Mouse (Mus musculus) right cerebral cortex, adult 18-20 months (tissue): Measurements from ENCODE around the gene Snrnp40.

Experiments
- DNase-seq: peaks from one replicate; pipeline ENCODE4 v3.0.0; 2022; ENCODE audit warnings: mixed read lengths

Gene Snrnp40

DNA sequence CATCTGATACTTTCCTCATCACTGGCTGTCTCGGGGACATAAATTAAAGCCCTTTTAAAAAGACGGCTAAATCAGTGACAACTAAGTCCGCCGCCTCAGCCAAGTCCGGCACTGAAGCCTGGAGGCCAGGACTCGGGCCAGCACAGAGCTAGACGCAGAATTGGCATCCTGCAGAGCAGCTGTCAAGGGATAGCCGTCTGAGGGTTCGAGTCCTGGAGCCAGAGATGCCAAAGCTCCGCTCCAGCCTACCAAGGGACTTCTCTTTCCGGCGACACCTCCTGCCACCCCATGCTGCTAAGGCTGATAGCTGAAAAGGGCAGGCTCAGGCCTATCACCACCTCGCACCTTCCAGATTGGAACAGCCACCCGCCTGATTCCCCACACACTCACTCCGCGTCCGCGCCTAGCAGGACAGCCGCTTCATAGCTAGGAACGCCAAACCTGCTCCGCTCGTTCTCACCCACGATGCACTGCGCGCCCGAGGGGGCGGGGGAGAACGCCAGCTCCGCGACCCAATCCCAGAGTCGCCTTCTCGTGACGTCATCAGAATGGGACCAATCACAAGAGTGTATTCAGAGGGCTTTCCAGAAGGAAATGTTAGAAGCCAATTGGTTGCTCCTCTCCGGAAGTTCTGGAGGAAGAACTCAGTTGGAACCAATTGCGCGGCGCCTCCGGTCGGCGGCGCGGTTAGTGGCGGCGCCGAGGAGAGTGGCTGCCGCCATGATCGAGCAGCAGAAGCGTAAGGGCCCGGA, at the start of gene Snrnp40, which contains the start of gene Zcchc17:
TSS of gene Snrnp40 (plus strand) at position 647 of the 752 bp plus-strand sequence.
TSS of gene Zcchc17 (minus strand) at position 458 of the 752 bp plus-strand sequence.
- DNase-seq: peak; percentile 100

DNA sequence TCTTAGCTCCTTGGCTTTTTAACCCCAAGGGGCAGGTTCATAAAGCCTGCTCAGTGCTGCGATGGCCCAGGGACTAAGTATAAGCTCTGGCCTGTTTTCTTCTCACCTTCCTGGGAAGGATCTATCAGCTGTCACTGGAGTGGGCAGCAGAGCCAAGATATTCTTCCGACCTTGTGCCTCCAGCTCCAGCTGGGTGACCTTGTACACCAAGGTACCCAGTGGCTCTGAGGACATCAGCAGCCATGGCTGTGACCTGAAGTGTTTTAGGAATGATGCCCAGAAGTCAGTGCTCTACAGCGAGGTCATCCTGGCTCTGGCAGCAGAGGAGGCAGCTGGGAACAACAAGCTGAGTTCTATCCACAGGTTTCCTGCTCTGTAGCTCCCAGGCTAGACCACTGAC, 47.4 kb upstream of the Snrnp40 start:
- DNase-seq: no peak

GRCm38 (mm10) chr4:130313552-130313951, 46.4 kb upstream of the Snrnp40 start:
- no peak for DNase-seq

- no peak for DNase-seq
Measured at GRCm38 (mm10) chr4:130315771-130316527, 44.0 kb upstream of the Snrnp40 start.

DNA sequence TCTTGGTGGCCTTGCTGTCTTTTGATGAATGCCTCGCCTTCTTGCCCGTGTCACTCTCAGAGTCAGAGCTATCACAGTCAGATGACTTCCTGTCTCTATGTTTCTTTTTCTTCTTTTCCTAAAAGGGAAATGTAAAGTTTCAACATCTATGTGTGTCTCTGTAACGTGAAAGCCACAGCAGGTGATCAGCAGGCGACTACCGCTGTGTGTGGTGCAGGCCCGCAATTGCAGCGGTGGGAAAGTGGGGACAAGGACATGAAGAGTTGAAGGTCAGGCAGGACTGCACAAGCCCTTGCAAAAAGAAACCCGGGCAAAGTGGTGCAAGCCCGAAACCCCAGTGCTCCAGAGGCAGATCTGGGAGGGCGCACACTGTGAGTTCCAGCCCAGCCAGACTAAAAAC, 43.2 kb upstream of the Snrnp40 start:
- DNase-seq: no peak

- no peak for DNase-seq
Measured at GRCm38 (mm10) chr4:130318122-130318521, 41.8 kb upstream of the Snrnp40 start.

GRCm38 (mm10) chr4:130319564-130319963, 40.4 kb upstream of the Snrnp40 start:
- no peak for DNase-seq

GRCm38 (mm10) chr4:130321640-130322039, 38.3 kb upstream of the Snrnp40 start:
- no peak for DNase-seq

DNA sequence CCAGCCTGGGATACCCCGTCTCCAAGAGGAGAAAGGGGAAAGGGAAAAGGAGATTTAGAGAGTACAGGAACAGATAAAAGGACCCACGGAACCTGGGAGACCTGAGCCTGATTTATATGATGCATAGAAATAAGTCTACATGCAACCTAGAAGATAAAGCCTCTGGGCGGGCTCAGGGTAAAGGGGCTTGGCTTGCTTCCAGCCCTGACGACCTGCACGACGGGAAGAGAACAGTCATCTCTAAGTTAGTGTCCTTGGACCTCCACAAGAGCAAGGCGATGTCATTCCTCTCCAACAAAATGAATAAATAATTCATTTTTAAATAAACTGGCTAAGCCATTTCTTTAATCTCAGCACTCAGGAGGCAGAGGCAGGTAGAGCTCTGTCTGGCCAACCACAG, 37.4 kb upstream of the Snrnp40 start:
- no peak for DNase-seq

DNA sequence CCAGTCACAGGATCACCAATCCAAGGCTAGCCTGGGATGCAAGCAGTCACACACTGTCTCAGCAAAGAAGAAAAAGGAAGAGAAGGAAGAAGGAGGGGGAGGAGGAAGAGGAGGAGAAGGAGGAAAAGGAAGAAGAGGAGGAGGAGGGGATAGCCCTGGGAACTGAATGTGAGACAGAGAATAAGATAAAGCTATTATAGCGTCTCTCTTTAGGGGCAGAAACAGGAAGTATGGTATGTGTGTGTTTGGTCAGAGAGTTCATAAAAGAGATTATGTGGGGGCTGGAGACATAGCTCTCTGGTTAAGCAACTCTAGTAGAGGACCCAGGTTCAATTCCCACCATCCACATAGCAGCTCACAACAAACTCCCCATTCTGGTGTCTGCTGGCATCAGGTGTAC, 36.8 kb upstream of the Snrnp40 start:
- no peak for DNase-seq

GRCm38 (mm10) chr4:130323607-130324006, 36.3 kb upstream of the Snrnp40 start:
- no peak for DNase-seq

DNA sequence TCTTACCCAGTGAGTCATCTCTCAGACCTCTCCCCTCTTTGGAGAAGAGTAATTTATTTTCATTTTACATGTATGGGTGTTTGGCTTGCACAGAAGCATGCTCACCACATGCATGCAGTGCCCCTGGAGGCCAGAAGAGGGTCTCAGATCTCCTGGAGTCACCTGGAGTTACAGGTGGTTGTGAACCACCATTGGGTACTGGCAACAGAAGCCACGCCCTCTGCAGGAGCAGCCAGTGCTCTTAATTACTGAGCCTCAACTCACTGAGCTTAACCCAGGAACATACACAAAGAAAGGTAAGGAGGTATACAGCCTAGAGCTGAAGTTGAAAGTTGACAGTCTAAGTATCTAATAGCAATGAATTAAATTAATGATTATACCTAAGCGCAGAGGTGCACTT, 34.5 kb upstream of the Snrnp40 start:
- DNase-seq: no peak

DNA sequence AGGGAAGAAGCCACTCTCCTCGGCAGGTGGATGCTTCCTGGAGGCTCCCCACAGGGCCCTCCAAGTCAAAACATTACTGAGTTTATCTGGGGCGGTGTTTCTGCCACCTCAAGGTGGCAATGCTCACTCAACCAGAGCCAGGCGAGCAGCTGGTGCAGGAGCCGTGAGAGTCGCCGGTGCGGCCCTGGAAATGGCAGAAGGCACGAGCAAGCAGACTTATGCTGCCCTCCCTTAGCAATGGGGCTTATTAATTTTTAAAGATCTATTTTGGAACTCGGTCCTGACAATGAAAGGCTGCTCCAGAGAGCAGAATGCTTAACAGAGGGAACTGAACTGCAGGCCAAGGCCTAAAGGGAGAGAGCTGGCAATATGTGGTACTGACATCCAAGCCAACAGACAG, 32.6 kb upstream of the Snrnp40 start:
- no peak for DNase-seq

- no peak for DNase-seq
Measured at GRCm38 (mm10) chr4:130335867-130336266, 24.1 kb upstream of the Snrnp40 start.

GRCm38 (mm10) chr4:130341691-130342090, 18.2 kb upstream of the Snrnp40 start:
- DNase-seq: peak; percentile 21

DNA sequence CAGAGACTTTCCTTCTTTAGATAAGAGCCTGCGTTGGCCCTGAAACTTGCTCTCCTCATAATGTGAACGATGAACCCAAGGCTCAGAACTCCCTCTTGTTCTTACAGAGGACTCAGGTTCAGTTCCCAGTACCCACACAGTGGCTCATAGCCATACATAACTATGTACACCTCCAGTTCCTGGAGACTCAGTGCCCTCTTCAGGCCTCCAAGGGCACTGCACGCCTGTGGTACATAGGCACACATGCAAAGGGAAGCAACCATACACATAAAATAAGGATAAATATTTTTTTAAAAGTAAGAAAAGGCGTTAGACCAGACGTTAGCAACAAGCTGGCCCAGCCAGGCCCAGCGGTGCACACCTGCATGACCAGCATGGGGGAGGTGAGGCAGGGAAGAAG, 10.3 kb upstream of the Snrnp40 start:
- no peak for DNase-seq

GRCm38 (mm10) chr4:130350690-130351422, 9.1 kb upstream of the Snrnp40 start:
- DNase-seq: no peak

DNA sequence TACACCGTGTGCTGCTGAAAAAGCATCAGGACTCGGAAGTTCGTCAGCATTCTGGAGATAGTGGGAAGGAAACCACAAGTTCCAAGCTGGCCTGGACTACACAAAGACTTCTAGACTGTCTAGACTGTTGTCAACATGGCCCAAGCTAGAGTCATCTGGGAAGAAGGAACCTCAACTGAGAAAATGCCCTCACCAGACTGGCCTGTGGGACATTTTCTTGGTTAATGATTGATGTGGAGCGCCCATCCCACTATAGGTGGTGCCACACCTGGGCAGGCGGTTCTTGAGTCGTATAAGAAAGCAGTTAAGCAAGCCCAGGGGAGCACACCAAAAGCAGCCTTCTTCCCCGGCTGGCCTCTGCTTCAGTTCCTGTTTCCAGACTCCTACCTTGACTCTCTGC, 7.3 kb upstream of the Snrnp40 start:
- DNase-seq: no peak

DNA sequence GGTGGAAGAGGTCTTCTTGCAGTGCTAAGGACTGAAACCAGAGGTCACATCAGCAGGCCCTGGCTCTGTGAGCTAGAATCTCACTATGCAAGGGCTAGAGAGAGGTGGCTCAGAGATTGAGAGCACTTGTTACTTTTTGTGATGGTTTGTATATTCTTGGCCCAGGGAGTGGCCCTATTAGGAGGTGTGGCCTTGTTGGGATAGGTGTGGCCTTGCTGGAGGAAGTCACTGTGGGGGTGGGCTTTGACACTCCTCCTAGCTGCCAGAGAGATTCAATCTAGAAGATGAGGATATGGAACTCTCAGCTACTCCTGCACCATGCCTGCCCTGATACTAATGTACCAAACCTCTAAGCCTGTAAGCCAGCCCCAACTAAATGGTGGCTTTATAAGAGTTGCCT, 2.0 kb upstream of the Snrnp40 start:
- no peak for DNase-seq

- DNase-seq: no peak
Measured at GRCm38 (mm10) chr4:130360238-130360590, 282 bp downstream of the Snrnp40 start.

DNA sequence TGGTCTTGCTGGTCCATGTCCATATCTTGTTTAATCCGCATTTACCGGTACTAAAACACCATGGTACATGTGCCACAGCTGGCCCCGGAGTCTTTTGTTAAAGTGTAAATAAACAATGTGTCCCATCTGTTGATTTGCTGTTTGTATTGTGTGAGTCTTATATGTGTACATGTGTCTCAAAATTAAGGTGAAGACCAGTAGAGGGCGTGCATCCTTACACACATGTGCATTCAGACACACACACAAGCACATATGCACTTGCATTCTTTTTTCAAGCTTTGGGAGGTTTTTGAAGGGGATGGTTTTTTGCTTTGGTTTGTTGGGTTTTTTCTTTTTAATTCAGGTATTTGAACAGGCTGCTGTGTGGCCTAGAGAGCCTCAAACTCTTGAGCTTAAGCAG, 16.7 kb downstream of the Snrnp40 start:
- DNase-seq: no peak

DNA sequence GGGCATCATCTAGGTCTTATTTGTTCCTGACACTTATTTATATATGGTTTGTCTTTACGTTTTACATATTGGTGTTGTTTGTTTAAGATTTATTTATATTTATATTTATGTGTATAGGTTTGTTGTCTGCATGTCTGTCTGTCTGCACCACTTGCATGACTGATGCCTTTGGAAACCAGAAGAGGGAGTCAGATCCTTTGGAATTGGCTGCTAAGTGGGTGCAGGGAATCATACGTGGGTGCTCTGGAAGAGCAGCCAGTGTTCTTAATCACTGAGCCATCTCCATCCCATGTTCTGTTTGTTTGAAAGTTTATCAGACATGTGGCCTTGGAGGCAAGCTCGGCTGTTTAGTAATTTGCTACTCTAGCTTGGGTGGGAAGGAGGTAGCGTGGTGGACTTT, 17.6 kb downstream of the Snrnp40 start:
- peak; percentile 8 for DNase-seq

- peak; percentile 19 for DNase-seq
Measured at GRCm38 (mm10) chr4:130379181-130379580, 19.2 kb downstream of the Snrnp40 start.

DNA sequence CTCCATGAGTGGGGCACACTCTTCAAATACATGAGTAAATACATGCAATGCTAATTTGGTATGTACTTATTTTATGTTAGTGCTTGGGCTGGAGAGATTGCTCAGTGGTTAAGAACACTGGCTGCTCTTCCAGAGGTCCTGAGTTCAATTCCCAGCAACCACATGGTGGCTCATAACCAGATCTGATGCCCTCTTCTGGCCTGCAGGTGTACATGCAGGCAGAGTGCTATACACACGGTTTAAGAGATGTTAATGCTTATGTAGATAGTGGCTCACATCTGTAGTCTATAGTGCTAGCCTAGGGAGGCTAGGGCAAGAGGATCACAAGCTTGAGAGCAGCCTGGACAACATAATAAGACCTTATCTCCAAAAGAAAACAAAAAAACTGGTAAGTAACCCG, 20.5 kb downstream of the Snrnp40 start:
- no peak for DNase-seq
